Mouse (Mus musculus) bone marrow macrophage, adult 2 months (primary cell): Measurements from ENCODE around the gene Tacc2.

Experiments
- CTCF ChIP-seq: IDR thresholded peaks from 2 replicates; pipeline ENCODE4 v1.5.1; 2012; ENCODE audit warnings: low read depth, mild to moderate bottlenecking, low read length, moderate library complexity
- POLR2A ChIP-seq: IDR thresholded peaks from 2 replicates; pipeline ENCODE4 v1.6.1; 2012; ENCODE audit warnings: mild to moderate bottlenecking, low read depth, low read length, borderline replicate concordance

- TF ChIP-seq CTCF (no peak), POLR2A (no peak)
Observed at GRCm38 (mm10) chr7:130766411-130767170, 189.4 kb downstream of the Tacc2 start.
